Comparison of ENCODE assay signal across 15 mouse cellular contexts in genomic region chr3:159851476-159851875, GRCm38 (mm10). TPM values are rescaled to one million over a fixed set of nuclear protein-coding genes. Genes with fewer than 3 reads are reported as not detected.
A peak's percentile ranks its signal among the peaks of the same experiment; 100 is the strongest.
DNase-seq lines count a peak whose midpoint lies in the region; ATAC-seq lines count a peak whose summit lies in the region.
"Had no signal": no experiment of that assay in that cellular context is flagged by ENCODE, and none has a peak within 500 bp of the region (broad histone marks: within the 10 kb centered on the region; RNA-seq: fewer than 3 reads in every experiment).

No protein-coding gene starts in this region.

- WGBS in midbrain, embryonic 11.5 days, result 24% methylated on average over 2 of the region's 2 CpGs
- 30% methylated on average over 2 of the region's 2 CpGs for WGBS in midbrain, embryonic 13.5 days
- WGBS in embryonic facial prominence, embryonic 14.5 days, result 59% methylated on average over 2 of the region's 2 CpGs
- 34% methylated on average over 2 of the region's 2 CpGs for WGBS in hindbrain, embryonic 12.5 days
- 20% methylated on average over 2 of the region's 2 CpGs for WGBS in neural tube, embryonic 15.5 days
- 69% methylated on average over 2 of the region's 2 CpGs for WGBS in kidney, embryonic 15.5 days

- 0 out of 2 replicates have a peak, but pooled peaks cover 2% of the 10 kb centered on the region for H3K4me1 ChIP-seq in midbrain, embryonic 11.5 days (ENCODE audit: control insufficient read depth, insufficient read depth, low read length)
- H3K4me1 ChIP-seq in midbrain, embryonic 13.5 days (replicated peaks), result no peaks in the 10 kb centered on the region; the same call in 1 of the 2 replicates
- 0 out of 2 replicates have a peak, but pooled peaks cover 3% of the 10 kb centered on the region for H3K4me1 ChIP-seq in embryonic facial prominence, embryonic 14.5 days (ENCODE audit: control insufficient read depth, insufficient read depth, low read length)
- H3K4me1 ChIP-seq in hindbrain, embryonic 12.5 days, result peaks cover 7% of the 10 kb centered on the region
- peaks cover 2% of the 10 kb centered on the region; the same call in 1 of the 2 replicates for H3K4me1 ChIP-seq in neural tube, embryonic 15.5 days
- peaks cover 8% of the 10 kb centered on the region; the same call in 1 of the 2 replicates for H3K4me1 ChIP-seq in kidney, embryonic 15.5 days
- H3K4me1 ChIP-seq: liver, embryonic 13.5 days had no signal

- peak; percentile 66; the same call in 1 of the 2 replicates for ATAC-seq in midbrain, embryonic 11.5 days (ENCODE audit: low FRiP score)
- ATAC-seq in midbrain, embryonic 13.5 days, result no peak
- no peak for ATAC-seq in embryonic facial prominence, embryonic 14.5 days (ENCODE audit: low read depth)
- peak; percentile 86 for ATAC-seq in hindbrain, embryonic 12.5 days (ENCODE audit: low FRiP score)
- ATAC-seq in neural tube, embryonic 15.5 days (ENCODE audit: low FRiP score), result peak; percentile 63; the same call in 1 of the 2 replicates
- no peak for ATAC-seq in kidney, embryonic 15.5 days (replicated peaks; ENCODE audit: low FRiP score)
- ATAC-seq: Patski had no signal

- H3K4me2 ChIP-seq in midbrain, embryonic 11.5 days, result no peak overlapping the region
- H3K4me2 ChIP-seq in midbrain, embryonic 13.5 days (replicated peaks), result no peak overlapping the region
- H3K4me2 ChIP-seq in embryonic facial prominence, embryonic 14.5 days (ENCODE audit: low read depth, low read length), result no peak overlapping the region
- no peak overlapping the region for H3K4me2 ChIP-seq in hindbrain, embryonic 12.5 days (replicated peaks)
- no peak overlapping the region for H3K4me2 ChIP-seq in neural tube, embryonic 15.5 days
- H3K4me2 ChIP-seq in kidney, embryonic 15.5 days, result no peak overlapping the region
- H3K4me2 ChIP-seq: liver, embryonic 13.5 days had no signal

- H3K27ac ChIP-seq in midbrain, embryonic 11.5 days (ENCODE audit: low read depth, low read length), result no peak overlapping the region; the same call in 1 of the 2 replicates
- no peak overlapping the region for H3K27ac ChIP-seq in midbrain, embryonic 13.5 days
- no peak overlapping the region for H3K27ac ChIP-seq in embryonic facial prominence, embryonic 14.5 days (replicated peaks; ENCODE audit: low read depth, low read length)
- H3K27ac ChIP-seq in hindbrain, embryonic 12.5 days, result no peak overlapping the region
- no peak overlapping the region for H3K27ac ChIP-seq in neural tube, embryonic 15.5 days (replicated peaks)
- no peak overlapping the region for H3K27ac ChIP-seq in kidney, embryonic 15.5 days
- H3K27ac ChIP-seq: liver, embryonic 13.5 days; stomach, postnatal 0 days had no signal

- no peak overlapping the region for H3K9ac ChIP-seq in midbrain, embryonic 11.5 days (ENCODE audit: low read length)
- H3K9ac ChIP-seq in midbrain, embryonic 13.5 days (replicated peaks), result no peak overlapping the region
- no peak overlapping the region for H3K9ac ChIP-seq in embryonic facial prominence, embryonic 14.5 days (ENCODE audit: low read depth, low read length)
- H3K9ac ChIP-seq in hindbrain, embryonic 12.5 days, result no peak overlapping the region
- no peak overlapping the region for H3K9ac ChIP-seq in neural tube, embryonic 15.5 days (replicated peaks)
- no peak overlapping the region for H3K9ac ChIP-seq in kidney, embryonic 15.5 days
- H3K9ac ChIP-seq: liver, embryonic 13.5 days had no signal

- DNase-seq in midbrain, embryonic 11.5 days (ENCODE audit: low spot score, missing footprints), result no peak
- peak; percentile 2 for DNase-seq in embryonic facial prominence, embryonic 14.5 days (ENCODE audit: low spot score)
- no peak for DNase-seq in layer of hippocampus, adult 9-10 months (ENCODE audit: low spot score)
- DNase-seq in spleen, adult 12 weeks (ENCODE audit: low spot score), result no peak
- DNase-seq: cerebellum, adult 11-12 months; liver, embryonic 13.5 days; lung, postnatal 10 days; thymus, postnatal 25 days had no signal

- H3K9me3 ChIP-seq in midbrain, embryonic 11.5 days (ENCODE audit: control insufficient read depth, low read length), result no peaks in the 10 kb centered on the region
- no peaks in the 10 kb centered on the region for H3K9me3 ChIP-seq in midbrain, embryonic 13.5 days
- no peaks in the 10 kb centered on the region for H3K9me3 ChIP-seq in embryonic facial prominence, embryonic 14.5 days (ENCODE audit: control insufficient read depth, low read length)
- H3K9me3 ChIP-seq in hindbrain, embryonic 12.5 days (replicated peaks), result no peaks in the 10 kb centered on the region
- H3K9me3 ChIP-seq in neural tube, embryonic 15.5 days (replicated peaks), result no peaks in the 10 kb centered on the region
- no peaks in the 10 kb centered on the region for H3K9me3 ChIP-seq in kidney, embryonic 15.5 days (replicated peaks)
- H3K9me3 ChIP-seq: liver, embryonic 13.5 days had no signal

- no peaks in the 10 kb centered on the region for H3K27me3 ChIP-seq in midbrain, embryonic 11.5 days (ENCODE audit: control insufficient read depth, insufficient read depth, low read length)
- H3K27me3 ChIP-seq in midbrain, embryonic 13.5 days, result no peaks in the 10 kb centered on the region
- no peaks in the 10 kb centered on the region for H3K27me3 ChIP-seq in embryonic facial prominence, embryonic 14.5 days (replicated peaks; ENCODE audit: control insufficient read depth, insufficient read depth, low read length)
- no peaks in the 10 kb centered on the region for H3K27me3 ChIP-seq in hindbrain, embryonic 12.5 days
- no peaks in the 10 kb centered on the region for H3K27me3 ChIP-seq in neural tube, embryonic 15.5 days (replicated peaks)
- no peaks in the 10 kb centered on the region for H3K27me3 ChIP-seq in kidney, embryonic 15.5 days
- H3K27me3 ChIP-seq: liver, embryonic 13.5 days; Patski had no signal

- H3K4me3 ChIP-seq in midbrain, embryonic 11.5 days (ENCODE audit: low read depth, low read length), result no peak overlapping the region
- H3K4me3 ChIP-seq in midbrain, embryonic 13.5 days (replicated peaks), result no peak overlapping the region
- H3K4me3 ChIP-seq in embryonic facial prominence, embryonic 14.5 days (ENCODE audit: low read depth, low read length), result no peak overlapping the region
- H3K4me3 ChIP-seq in hindbrain, embryonic 12.5 days, result no peak overlapping the region
- H3K4me3 ChIP-seq in neural tube, embryonic 15.5 days (replicated peaks), result no peak overlapping the region
- H3K4me3 ChIP-seq in kidney, embryonic 15.5 days (replicated peaks), result no peak overlapping the region
- H3K4me3 ChIP-seq: erythroblast, embryonic 14.5 days; liver, embryonic 13.5 days had no signal

- no peaks in the 10 kb centered on the region for H3K36me3 ChIP-seq in midbrain, embryonic 11.5 days (ENCODE audit: control insufficient read depth, insufficient read depth, low read length)
- no peaks in the 10 kb centered on the region for H3K36me3 ChIP-seq in midbrain, embryonic 13.5 days
- H3K36me3 ChIP-seq in embryonic facial prominence, embryonic 14.5 days (ENCODE audit: control insufficient read depth, insufficient read depth, low read length), result no peaks in the 10 kb centered on the region
- H3K36me3 ChIP-seq in hindbrain, embryonic 12.5 days, result no peaks in the 10 kb centered on the region
- no peaks in the 10 kb centered on the region for H3K36me3 ChIP-seq in neural tube, embryonic 15.5 days
- no peaks in the 10 kb centered on the region for H3K36me3 ChIP-seq in kidney, embryonic 15.5 days
- H3K36me3 ChIP-seq: liver, embryonic 13.5 days had no signal

RNA-seq across cellular contexts. Expression of gene Wls, which starts 12.0 kb away (rescaled TPM):
- 212 and 215 TPM in 2 replicates for polyA plus RNA-seq in midbrain, embryonic 11.5 days (2014; fragmentation: Nextera tagmentation; extraction: Ambion mirVana)
- 101 and 125 TPM in 2 replicates for polyA plus RNA-seq in midbrain, embryonic 13.5 days (2015; fragmentation: Nextera tagmentation; extraction: Ambion mirVana)
- polyA plus RNA-seq in embryonic facial prominence, embryonic 14.5 days (2014; fragmentation: Nextera tagmentation; extraction: Ambion mirVana), result 143 and 170 TPM in 2 replicates
- polyA plus RNA-seq in hindbrain, embryonic 12.5 days (2016; fragmentation: Nextera tagmentation; extraction: Ambion mirVana), result 156 and 162 TPM in 2 replicates
- 62.8 and 79.7 TPM in 2 replicates for polyA plus RNA-seq in neural tube, embryonic 15.5 days (2015; fragmentation: Nextera tagmentation; extraction: Ambion mirVana)
- 115 and 124 TPM in 2 replicates for polyA plus RNA-seq in kidney, embryonic 15.5 days (2015; fragmentation: Nextera tagmentation; extraction: Ambion mirVana)

Comparison
In these comparisons a context has a peak if more than half of its experiments do, and no peak if none do; other contexts are left out.
1. ATAC-seq: peak in midbrain, embryonic 11.5 days (single experiment), hindbrain, embryonic 12.5 days (single experiment) and neural tube, embryonic 15.5 days (single experiment); none in midbrain, embryonic 13.5 days (single experiment), embryonic facial prominence, embryonic 14.5 days (single experiment) and kidney, embryonic 15.5 days (single experiment).